20 mouse cellular contexts compared by ENCODE assay signal in the genomic region with DNA sequence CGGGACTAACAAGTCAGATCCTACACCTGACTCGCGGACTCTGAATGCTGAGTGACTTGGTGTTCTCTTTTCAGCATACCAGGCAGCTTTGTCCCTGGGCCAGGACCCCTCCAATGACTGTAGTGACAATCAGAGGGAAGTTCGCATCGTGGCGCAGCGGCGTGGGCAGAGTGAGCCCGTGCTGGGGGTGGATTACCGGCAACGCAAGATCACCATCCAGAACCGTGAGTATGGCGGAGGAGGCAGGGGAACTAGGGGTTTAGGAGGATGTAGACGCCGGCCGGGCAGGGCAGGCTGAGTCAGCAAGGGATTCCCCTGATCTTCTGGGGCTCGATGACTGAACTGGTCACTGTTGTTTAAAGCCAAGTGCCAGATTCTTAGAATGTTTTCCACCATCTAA. TPM values are rescaled to one million over a fixed set of nuclear protein-coding genes. Genes with fewer than 3 reads are reported as not detected.
DNase-seq lines count a peak whose midpoint lies in the region; ATAC-seq lines count a peak whose summit lies in the region.
"Had no signal": no experiment of that assay in that cellular context is flagged by ENCODE, and none has a peak within 500 bp of the region (broad histone marks: within the 10 kb centered on the region; RNA-seq: fewer than 3 reads in every experiment).

No protein-coding gene starts in this region.

- H3K4me2 ChIP-seq in midbrain, embryonic 11.5 days: no peak overlapping the region
- H3K4me2 ChIP-seq in neural tube, embryonic 15.5 days: no peak overlapping the region
- H3K4me2 ChIP-seq in intestine, embryonic 16.5 days (ENCODE audit: low read depth, low read length): no peak overlapping the region
- H3K4me2 ChIP-seq: kidney, embryonic 15.5 days; limb, embryonic 13.5 days had no signal

- H3K27ac ChIP-seq in midbrain, embryonic 11.5 days (ENCODE audit: low read depth, low read length): no peak overlapping the region
- no peak overlapping the region for H3K27ac ChIP-seq in midbrain, embryonic 10.5 days (replicated peaks)
- H3K27ac ChIP-seq in neural tube, embryonic 15.5 days (replicated peaks): no peak overlapping the region
- no peak overlapping the region for H3K27ac ChIP-seq in intestine, embryonic 16.5 days (ENCODE audit: low read length)
- H3K27ac ChIP-seq: hindbrain, postnatal 0 days; kidney, embryonic 15.5 days; layer of hippocampus, adult 2 months; left cerebral cortex, adult 2 months; limb, embryonic 13.5 days had no signal

- no peak overlapping the region for H3K9ac ChIP-seq in midbrain, embryonic 11.5 days (ENCODE audit: low read length)
- H3K9ac ChIP-seq in neural tube, embryonic 15.5 days (replicated peaks): no peak overlapping the region
- H3K9ac ChIP-seq in intestine, embryonic 16.5 days (ENCODE audit: low read depth, low read length): no peak overlapping the region
- H3K9ac ChIP-seq: kidney, embryonic 15.5 days; limb, embryonic 13.5 days had no signal

- no peak overlapping the region for H3K4me3 ChIP-seq in midbrain, embryonic 11.5 days (ENCODE audit: low read depth, low read length)
- H3K4me3 ChIP-seq in midbrain, embryonic 10.5 days: no peak overlapping the region
- no peak overlapping the region for H3K4me3 ChIP-seq in neural tube, embryonic 15.5 days (replicated peaks)
- no peak overlapping the region for H3K4me3 ChIP-seq in intestine, embryonic 16.5 days (ENCODE audit: low read length)
- H3K4me3 ChIP-seq: kidney, embryonic 15.5 days; layer of hippocampus, adult 2 months; left cerebral cortex, adult 2 months; limb, embryonic 13.5 days; megakaryocyte, embryonic 14.5 days; myocyte had no signal

- 93% methylated on average over 17 of the region's 17 CpGs for WGBS in midbrain, embryonic 11.5 days
- 96% methylated on average over 17 of the region's 17 CpGs for WGBS in midbrain, embryonic 10.5 days
- 96% methylated on average over 17 of the region's 17 CpGs for WGBS in neural tube, embryonic 15.5 days
- WGBS in intestine, embryonic 16.5 days: 88% methylated on average over 17 of the region's 17 CpGs

- no peaks in the 10 kb centered on the region for H3K4me1 ChIP-seq in midbrain, embryonic 11.5 days (ENCODE audit: control insufficient read depth, insufficient read depth, low read length)
- no peaks in the 10 kb centered on the region for H3K4me1 ChIP-seq in midbrain, embryonic 10.5 days
- no peaks in the 10 kb centered on the region for H3K4me1 ChIP-seq in neural tube, embryonic 15.5 days
- H3K4me1 ChIP-seq in intestine, embryonic 16.5 days (ENCODE audit: control insufficient read depth, insufficient read depth, low read length): peaks cover 3% of the 10 kb centered on the region; the same call in 1 of the 2 replicates
- H3K4me1 ChIP-seq: kidney, embryonic 15.5 days; limb, embryonic 13.5 days had no signal

- no peaks in the 10 kb centered on the region for H3K36me3 ChIP-seq in midbrain, embryonic 11.5 days (ENCODE audit: control insufficient read depth, insufficient read depth, low read length)
- no peaks in the 10 kb centered on the region for H3K36me3 ChIP-seq in midbrain, embryonic 10.5 days
- H3K36me3 ChIP-seq in neural tube, embryonic 15.5 days: no peaks in the 10 kb centered on the region
- no peaks in the 10 kb centered on the region for H3K36me3 ChIP-seq in intestine, embryonic 16.5 days (ENCODE audit: control insufficient read depth, insufficient read depth, low read length)
- H3K36me3 ChIP-seq: kidney, embryonic 15.5 days; limb, embryonic 13.5 days had no signal

- peak; percentile 33 for DNase-seq in midbrain, embryonic 11.5 days (ENCODE audit: low spot score, missing footprints)
- no peak for DNase-seq in midbrain, embryonic 10.5 days (ENCODE audit: low spot score)
- peak; percentile 37 for DNase-seq in T-cell, adult 2 months (ENCODE audit: low spot score)
- DNase-seq in spleen, postnatal 36 days (ENCODE audit: low spot score in 2 of 2): peak; percentile 76 to 78
- no peak for DNase-seq in frontal cortex, postnatal 25 days (ENCODE audit: low spot score in 2 of 2)
- DNase-seq: lung, adult 2 months; thymus, adult 2 months had no signal

- no peak for ATAC-seq in midbrain, embryonic 11.5 days (ENCODE audit: low FRiP score)
- peak; percentile 40 for ATAC-seq in megakaryocyte progenitor cell, adult 5-6 weeks (replicated peaks; ENCODE audit: poor library complexity)
- ATAC-seq in neural tube, embryonic 15.5 days (ENCODE audit: low FRiP score): no peak
- ATAC-seq in intestine, embryonic 16.5 days: no peak
- ATAC-seq: forebrain, embryonic 14.5 days; hindbrain, postnatal 0 days had no signal

- H3K9me3 ChIP-seq in midbrain, embryonic 11.5 days (ENCODE audit: control insufficient read depth, low read length): no peaks in the 10 kb centered on the region
- no peaks in the 10 kb centered on the region for H3K9me3 ChIP-seq in midbrain, embryonic 10.5 days (replicated peaks)
- H3K9me3 ChIP-seq in neural tube, embryonic 15.5 days (replicated peaks): no peaks in the 10 kb centered on the region
- no peaks in the 10 kb centered on the region for H3K9me3 ChIP-seq in intestine, embryonic 16.5 days (ENCODE audit: control insufficient read depth, low read length)
- H3K9me3 ChIP-seq: kidney, embryonic 15.5 days; limb, embryonic 13.5 days had no signal

- H3K27me3 ChIP-seq in midbrain, embryonic 11.5 days (ENCODE audit: control insufficient read depth, insufficient read depth, low read length): no peaks in the 10 kb centered on the region
- H3K27me3 ChIP-seq in midbrain, embryonic 10.5 days (ENCODE audit: low read depth, poor library complexity, severe bottlenecking): no peaks in the 10 kb centered on the region
- no peaks in the 10 kb centered on the region for H3K27me3 ChIP-seq in neural tube, embryonic 15.5 days (replicated peaks)
- H3K27me3 ChIP-seq in intestine, embryonic 16.5 days (replicated peaks; ENCODE audit: control insufficient read depth, insufficient read depth, low read length): no peaks in the 10 kb centered on the region
- H3K27me3 ChIP-seq: kidney, embryonic 15.5 days; limb, embryonic 13.5 days had no signal

RNA-seq across cellular contexts. Expression of gene Ildr1, which starts 15.6 kb away (rescaled TPM):
- polyA plus RNA-seq in midbrain, embryonic 11.5 days (2014; fragmentation: Nextera tagmentation; extraction: Ambion mirVana): 0.05 TPM in 1 of 2 replicates, not detected in the other
- 0.11 and 0.15 TPM in 2 replicates for polyA plus RNA-seq in midbrain, embryonic 10.5 days (2016; fragmentation: Nextera tagmentation; extraction: Ambion mirVana)
- 0.15 TPM in 1 of 2 replicates, not detected in the other for total RNA-seq in megakaryocyte progenitor cell, adult 5-6 weeks (2015)
- 0.10 TPM in 1 of 2 replicates, not detected in the other for total RNA-seq in megakaryocyte progenitor cell, adult 5-6 weeks (2017)
- polyA plus RNA-seq in neural tube, embryonic 15.5 days (2015; fragmentation: Nextera tagmentation; extraction: Ambion mirVana): 0.37 and 1.7 TPM in 2 replicates
- 9.0 and 9.7 TPM in 2 replicates for polyA plus RNA-seq in intestine, embryonic 16.5 days (2015; fragmentation: Nextera tagmentation; extraction: Ambion mirVana)
- total RNA-seq: adrenal gland, postnatal 36 days; gastrocnemius, postnatal 4 days had no signal
- polyA plus RNA-seq: forebrain, embryonic 14.5 days; myocyte had no signal

RNA-seq across cellular contexts. Expression of gene Cd86, which starts 43.5 kb away (rescaled TPM):
- 1.6 and 2.3 TPM in 2 replicates for polyA plus RNA-seq in midbrain, embryonic 11.5 days (2014; fragmentation: Nextera tagmentation; extraction: Ambion mirVana)
- 0.42 and 1.2 TPM in 2 replicates for polyA plus RNA-seq in midbrain, embryonic 10.5 days (2016; fragmentation: Nextera tagmentation; extraction: Ambion mirVana)
- total RNA-seq in megakaryocyte progenitor cell, adult 5-6 weeks (2015): 2.6 and 3.2 TPM in 2 replicates
- 0.91 and 1.5 TPM in 2 replicates for total RNA-seq in megakaryocyte progenitor cell, adult 5-6 weeks (2017)
- 2.0 and 2.1 TPM in 2 replicates for polyA plus RNA-seq in neural tube, embryonic 15.5 days (2015; fragmentation: Nextera tagmentation; extraction: Ambion mirVana)
- polyA plus RNA-seq in intestine, embryonic 16.5 days (2015; fragmentation: Nextera tagmentation; extraction: Ambion mirVana): 1.9 and 2.3 TPM in 2 replicates
- polyA plus RNA-seq: myocyte had no signal

Comparison
In these comparisons a context has a peak if more than half of its experiments do, and no peak if none do; other contexts are left out.
1. DNase-seq: peak in midbrain, embryonic 11.5 days (single experiment), T-cell, adult 2 months (single experiment) and spleen, postnatal 36 days (2 of 2); none in midbrain, embryonic 10.5 days (single experiment) and frontal cortex, postnatal 25 days (0 of 2).